Mouse (Mus musculus) heart, embryonic 14.5 days (tissue): ENCODE data around the gene Tspan32. TPM values are rescaled to one million over a fixed set of nuclear protein-coding genes. Genes with fewer than 3 reads are reported as not detected.

Experiments used
- ATAC-seq: fragments of 200-750 bp; cut with Nextera tagmentation; 2 replicates; pipeline ENCODE4 v1.8.0; 2017; ENCODE audit warnings: low read depth, moderate TSS enrichment; ENCODE audit not compliant: insufficient number of reproducible peaks, insufficient read depth, low FRiP score
- H3K27ac ChIP-seq, 2 experiments: fragments of 200-500 bp in 1 of 2; fragments of 300-500 bp in 1 of 2; sonication (generic) in 1 of 2; replicated peaks in 1 of 2; 2 replicates each; pipeline ENCODE4 v1.5.1; 2012 to 2014; ENCODE audit warnings: low read depth in 2 of 2, low read length in 2 of 2, control low read depth in 1 of 2, mild to moderate bottlenecking in 1 of 2, mixed read lengths in 1 of 2; ENCODE audit not compliant: control insufficient read depth in 1 of 2, insufficient read depth in 1 of 2
- H3K27me3 ChIP-seq: fragments of 300-500 bp; sonication (generic); 2 replicates; pipeline ENCODE4 v1.6.1; 2014; ENCODE audit warnings: mild to moderate bottlenecking, low read length, control low read depth; ENCODE audit not compliant: control insufficient read depth, insufficient read depth
- H3K36me3 ChIP-seq: fragments of 300-500 bp; sonication (generic); 2 replicates; pipeline ENCODE4 v1.6.1; 2014; ENCODE audit warnings: mild to moderate bottlenecking, control low read depth, low read length, mixed read lengths; ENCODE audit not compliant: control insufficient read depth, insufficient read depth
- H3K4me1 ChIP-seq, 2 experiments: fragments of 200-500 bp in 1 of 2; fragments of 300-500 bp in 1 of 2; sonication (generic) in 1 of 2; 2 replicates each; pipeline ENCODE4 v1.6.1; 2012 to 2014; ENCODE audit warnings: low read length in 2 of 2, control low read depth in 1 of 2, mixed read lengths in 1 of 2; ENCODE audit not compliant: control insufficient read depth in 2 of 2, insufficient read depth in 2 of 2
- H3K4me2 ChIP-seq: fragments of 300-500 bp; sonication (generic); 2 replicates; pipeline ENCODE4 v1.6.1; 2014; ENCODE audit warnings: mild to moderate bottlenecking, low read length
- H3K4me3 ChIP-seq, 2 experiments: fragments of 200-500 bp in 1 of 2; fragments of 300-500 bp in 1 of 2; sonication (generic) in 1 of 2; 2 replicates each; pipeline ENCODE4 v1.5.1; 2012 to 2014; ENCODE audit warnings: low read length in 2 of 2, mild to moderate bottlenecking in 2 of 2, control low read depth in 1 of 2, low read depth in 1 of 2, moderate library complexity in 1 of 2; ENCODE audit not compliant: control insufficient read depth in 1 of 2, insufficient read depth in 1 of 2
- H3K9ac ChIP-seq: fragments of 300-500 bp; sonication (generic); 2 replicates; pipeline ENCODE4 v1.6.1; 2014; ENCODE audit warnings: mild to moderate bottlenecking, low read length
- H3K9me3 ChIP-seq: fragments of 300-500 bp; sonication (generic); 2 replicates; pipeline ENCODE4 v1.6.1; 2016; ENCODE audit warnings: low read length, control low read depth; ENCODE audit not compliant: control insufficient read depth
- WGBS: fragments of 180-500 bp; shearing (Covaris S2); extraction: QIAGEN DNeasy Blood & Tissue Kit; methylation state at CpG from one replicate; pipeline ENCODE4 v1.1.7; 2014; 5-methylcytosine and 5-hydroxymethylcytosine counted together
- polyA plus RNA-seq: library from polyadenylated mRNA; unstranded; fragments of >200 nt; fragmentation: Nextera tagmentation; extraction: Ambion mirVana; gene quantifications from 2 replicates; pipeline ENCODE4 v1.2.1, GENCODE M21; 2014

Tspan32 gene
- polyA plus RNA-seq, 1 experiment from 2014 or later, result 2.3 TPM

DNA sequence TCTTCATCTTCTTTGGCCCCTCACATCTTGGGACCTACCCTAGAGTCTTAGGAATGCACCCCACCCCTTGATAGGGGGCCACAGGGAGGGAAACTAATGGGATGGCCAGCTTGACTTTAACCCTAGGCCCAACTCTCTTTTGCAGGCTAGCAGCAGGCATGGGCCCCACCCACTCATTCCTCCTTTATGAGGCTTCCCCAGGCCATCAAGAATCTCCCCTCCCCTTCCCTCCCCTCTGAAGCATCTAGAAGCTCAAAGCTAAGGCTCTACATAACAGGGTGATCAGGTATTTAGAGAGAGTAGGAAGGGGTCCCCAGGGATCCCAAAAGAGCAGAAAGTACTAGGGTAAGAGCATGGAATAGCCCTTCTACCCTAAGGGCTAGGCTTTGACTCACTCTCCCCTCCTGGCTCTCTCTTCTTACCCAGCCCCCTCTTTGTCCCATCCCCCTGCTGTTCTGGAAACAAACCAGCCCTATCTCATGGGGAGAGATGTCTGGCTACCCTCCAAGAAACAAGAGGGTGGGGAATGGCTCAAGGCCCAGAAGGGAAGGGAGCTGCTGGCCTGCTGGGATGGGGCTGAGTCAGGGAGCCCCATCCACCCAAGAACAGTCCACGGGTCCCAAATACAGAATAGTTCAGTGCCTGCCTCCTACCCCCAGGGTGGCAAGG is 11.0 kb downstream of the Tspan32 start:
- H3K27ac ChIP-seq, result peak overlapping the region; percentile 72 to 80
- WGBS, result 0% methylated on average over 1 of the region's 1 CpGs
- H3K27me3 ChIP-seq, result no peaks in the 10 kb centered on the region
- peak overlapping the region; percentile 36 for H3K4me2 ChIP-seq
- no peak overlapping the region for H3K9ac ChIP-seq
- peak; percentile 84 for ATAC-seq
- H3K4me3 ChIP-seq, result no peak overlapping the region
- no peaks in the 10 kb centered on the region for H3K9me3 ChIP-seq
- no peaks in the 10 kb centered on the region for H3K36me3 ChIP-seq
- peaks cover 52 to 70% of the 10 kb centered on the region in 2 experiments for H3K4me1 ChIP-seq

DNA sequence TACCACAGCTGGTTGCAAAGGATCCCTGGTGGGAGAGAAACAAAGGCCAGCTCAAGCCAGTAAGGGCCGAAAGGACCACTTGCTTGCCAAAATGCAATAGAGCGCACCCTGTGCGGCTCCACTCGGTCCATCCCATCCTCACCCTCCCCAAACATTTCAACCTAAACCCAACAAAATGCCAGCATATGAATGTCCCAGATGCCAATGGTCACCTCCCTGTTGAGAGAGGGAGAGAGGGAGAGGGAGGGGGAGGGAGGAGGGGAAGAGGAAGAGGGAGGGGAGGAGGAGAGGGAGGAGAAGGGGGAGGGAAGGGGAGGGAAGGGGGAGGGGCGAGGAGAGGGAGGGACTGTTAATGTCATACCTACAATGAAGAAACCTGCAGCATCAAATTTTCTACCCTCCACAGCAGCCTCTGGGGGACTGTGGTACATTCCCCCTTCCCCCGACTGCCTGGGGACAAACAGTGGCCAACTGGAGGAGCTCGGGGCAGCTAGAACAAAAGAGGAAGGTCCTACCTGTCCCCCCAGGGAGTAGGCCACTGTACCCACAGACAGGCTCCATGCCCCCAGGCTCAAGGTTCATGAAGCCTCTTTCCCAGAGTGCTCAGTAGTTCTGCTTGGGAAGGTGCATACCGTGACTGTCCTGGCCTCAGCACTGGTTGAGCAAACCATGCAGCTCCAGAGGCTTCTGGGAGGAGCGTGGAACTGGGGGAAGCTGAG is 11.7 kb downstream of the Tspan32 start:
- ATAC-seq, result peak; percentile 7
- peaks cover 50 to 65% of the 10 kb centered on the region in 2 experiments for H3K4me1 ChIP-seq

DNA sequence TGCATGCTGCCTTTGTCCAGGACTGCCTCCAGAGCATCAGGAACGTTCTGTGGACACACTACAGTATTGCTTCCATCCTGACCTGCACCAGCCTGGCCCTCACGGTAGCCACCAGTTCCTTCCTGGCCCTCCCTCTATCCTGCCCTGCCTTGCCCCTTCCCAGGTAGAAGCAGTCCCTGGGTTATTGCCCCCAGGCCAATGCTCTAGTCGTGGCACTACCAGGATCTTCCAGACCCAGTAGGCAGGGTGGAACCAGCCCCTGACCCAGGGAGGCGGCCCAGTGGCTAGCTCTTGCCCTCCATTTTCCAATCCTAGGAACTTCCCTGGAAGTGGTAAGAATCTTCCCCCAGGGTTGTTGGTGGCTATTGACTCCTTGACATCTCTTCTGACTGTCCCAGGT is 12.3 kb downstream of the Tspan32 start:
- Histone ChIP-seq H3K27ac (no peak overlapping the region), H3K4me1 (peaks cover 49 to 59% of the 10 kb centered on the region in 2 experiments), H3K36me3 (no peaks in the 10 kb centered on the region), H3K4me2 (no peak overlapping the region), H3K27me3 (no peaks in the 10 kb centered on the region), H3K9me3 (no peaks in the 10 kb centered on the region), H3K4me3 (no peak overlapping the region), H3K9ac (no peak overlapping the region)
- ATAC-seq, result no peak
- WGBS, result 93% methylated on average over 4 of the region's 4 CpGs

More for the DNA sequence above, 11.7 kb downstream of the Tspan32 start:
- H3K4me3 ChIP-seq, result no peak overlapping the region
- no peaks in the 10 kb centered on the region for H3K27me3 ChIP-seq
- H3K36me3 ChIP-seq, result no peaks in the 10 kb centered on the region
- no peak overlapping the region for H3K9ac ChIP-seq
- H3K27ac ChIP-seq, result peak overlapping the region; percentile 72 to 80
- 49% methylated on average over 9 of the region's 9 CpGs for WGBS
- H3K4me2 ChIP-seq, result peak overlapping the region; percentile 36
- no peaks in the 10 kb centered on the region for H3K9me3 ChIP-seq

DNA sequence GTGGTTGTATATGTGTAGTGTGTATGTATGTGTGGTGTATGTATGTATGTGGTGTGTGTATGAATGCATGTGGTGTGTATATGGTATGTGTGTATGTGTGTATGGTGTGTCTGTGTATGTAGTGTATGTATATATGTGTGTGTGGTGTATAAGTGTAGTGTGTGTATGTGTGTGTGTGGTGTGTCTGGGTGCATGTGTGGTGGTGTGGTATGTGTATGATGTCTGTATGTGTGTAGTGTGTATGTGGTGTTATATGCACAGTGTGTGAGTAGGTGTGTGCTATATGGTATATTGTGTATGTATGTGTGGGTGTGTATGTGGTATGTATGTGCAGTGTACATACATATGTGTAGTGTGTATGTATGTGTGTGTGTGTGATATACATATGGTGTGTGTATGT is 15.2 kb downstream of the Tspan32 start:
- no peak for ATAC-seq
- Histone ChIP-seq H3K9me3 (no peaks in the 10 kb centered on the region), H3K4me2 (no peak overlapping the region), H3K4me3 (no peak overlapping the region), H3K36me3 (no peaks in the 10 kb centered on the region), H3K27ac (no peak overlapping the region), H3K9ac (no peak overlapping the region), H3K4me1 (peaks cover 25 to 31% of the 10 kb centered on the region in 2 experiments), H3K27me3 (no peaks in the 10 kb centered on the region)

DNA sequence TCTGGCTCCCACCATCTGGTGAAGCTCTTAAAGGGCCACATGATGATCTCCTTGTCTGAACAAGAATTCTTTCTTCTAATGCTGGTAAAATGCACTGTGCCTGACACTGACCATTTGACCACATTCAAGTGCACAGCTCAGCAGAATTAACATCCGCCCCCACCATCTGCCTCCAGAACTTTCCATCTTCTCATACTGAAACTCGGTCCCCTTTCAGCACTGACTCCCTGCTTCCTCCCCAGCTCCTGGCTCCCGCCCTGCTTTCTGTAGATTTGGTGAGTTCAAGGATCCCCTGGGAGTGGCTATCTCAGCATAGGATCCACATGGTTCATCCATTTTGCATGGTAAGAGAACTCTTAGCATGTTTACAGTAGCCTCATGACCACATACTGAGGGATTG is 15.9 kb downstream of the Tspan32 start:
- Histone ChIP-seq H3K9ac (no peak overlapping the region), H3K27ac (no peak overlapping the region), H3K4me3 (no peak overlapping the region), H3K4me1 (peaks cover 18 to 23% of the 10 kb centered on the region in 2 experiments), H3K4me2 (no peak overlapping the region), H3K36me3 (no peaks in the 10 kb centered on the region), H3K9me3 (no peaks in the 10 kb centered on the region), H3K27me3 (no peaks in the 10 kb centered on the region)
- 60% methylated on average over 3 of the region's 3 CpGs for WGBS
- ATAC-seq, result no peak

DNA sequence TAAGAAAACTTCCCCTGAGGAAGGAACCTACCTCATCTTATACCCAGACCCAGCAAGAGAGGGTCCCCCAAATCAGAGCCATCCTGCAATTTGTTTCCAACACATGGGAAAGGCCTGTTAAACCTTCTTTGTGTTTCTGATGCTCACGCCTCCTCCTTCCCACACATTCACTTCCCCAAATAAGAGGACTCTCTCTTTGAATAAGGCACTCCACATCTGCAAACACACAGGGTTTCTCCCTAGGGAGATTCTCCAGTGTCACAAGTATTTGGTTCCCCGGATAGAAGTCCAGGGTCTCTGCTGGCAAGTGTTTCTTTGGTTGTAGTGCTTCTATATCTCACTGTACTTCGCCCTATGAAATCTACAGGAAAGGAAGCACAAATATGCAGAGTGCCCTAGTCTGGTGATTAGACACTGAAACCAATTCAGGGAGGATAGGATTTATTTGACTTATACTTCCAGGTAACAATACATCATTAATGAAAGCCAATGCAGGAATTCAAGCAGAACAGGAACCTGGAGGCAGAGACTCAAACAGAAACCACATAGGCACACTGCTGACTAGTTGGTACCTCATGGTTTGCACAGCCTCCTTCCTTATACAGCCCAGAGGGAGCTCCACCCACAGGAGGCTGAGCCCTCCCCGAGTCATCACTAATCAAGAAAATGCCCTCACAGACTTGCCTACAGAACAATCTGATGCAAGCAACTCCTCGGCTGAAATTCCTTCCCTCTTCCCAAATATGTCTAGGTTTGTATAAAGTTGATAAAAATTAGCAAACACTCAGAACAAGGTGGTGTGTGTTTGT is 16.7 kb downstream of the Tspan32 start:
- 52% methylated on average over 5 of the region's 5 CpGs for WGBS
- Histone ChIP-seq H3K4me1 (peaks cover 13 to 16% of the 10 kb centered on the region in 2 experiments), H3K27ac (no peak overlapping the region), H3K36me3 (no peaks in the 10 kb centered on the region), H3K4me3 (no peak overlapping the region), H3K4me2 (no peak overlapping the region), H3K9ac (no peak overlapping the region), H3K27me3 (no peaks in the 10 kb centered on the region), H3K9me3 (no peaks in the 10 kb centered on the region)
- no peak for ATAC-seq

DNA sequence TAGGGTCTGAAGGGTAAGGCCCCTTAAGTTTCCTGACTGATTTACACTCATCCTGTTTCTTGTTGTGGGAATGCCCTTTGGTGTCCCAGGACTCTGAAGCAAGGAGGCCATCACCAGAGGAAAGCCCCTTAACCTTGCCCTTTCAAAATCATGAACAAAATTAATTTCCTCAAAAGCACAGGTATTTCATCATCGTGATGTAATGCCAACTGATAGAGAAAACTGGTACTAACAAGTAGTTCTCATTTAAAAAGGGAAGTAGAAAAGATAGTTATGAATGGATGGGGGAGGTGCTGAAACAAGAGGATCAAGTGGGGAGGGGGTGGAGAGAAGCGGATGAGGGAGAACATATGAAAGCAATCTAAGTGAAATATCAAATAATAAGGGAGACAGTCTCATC is 18.7 kb downstream of the Tspan32 start:
- Histone ChIP-seq H3K4me3 (no peak overlapping the region), H3K4me1 (peaks cover 4 to 12% of the 10 kb centered on the region in 2 experiments), H3K36me3 (no peaks in the 10 kb centered on the region), H3K9me3 (no peaks in the 10 kb centered on the region), H3K4me2 (no peak overlapping the region), H3K27me3 (no peaks in the 10 kb centered on the region), H3K27ac (no peak overlapping the region), H3K9ac (no peak overlapping the region)
- WGBS, result 85% methylated on average over 2 of the region's 2 CpGs
- no peak for ATAC-seq
